Mouse (Mus musculus): Measurements from ENCODE around the gene Hpd. TPM values are rescaled to one million over a fixed set of nuclear protein-coding genes. Genes with fewer than 3 reads are reported as not detected.

The Hpd gene
- total RNA-seq, 2 experiments from 2014 or later: 0.21 to 0.69 TPM

GRCm38 (mm10) chr5:123187306-123187705 lies 4.8 kb upstream of the Hpd start:
- no peak for DNase-seq (ENCODE audit: low spot score)

GRCm38 (mm10) chr5:123185966-123186365 lies 3.4 kb upstream of the Hpd start:
- no peak for DNase-seq (ENCODE audit: low spot score)

GRCm38 (mm10) chr5:123181536-123181935 lies 991 bp downstream of the Hpd start:
- no peak for DNase-seq (ENCODE audit: low spot score)

- no peak for DNase-seq (ENCODE audit: low spot score)
These were observed 2.1 kb downstream of the Hpd start for GRCm38 (mm10) chr5:123180390-123180789.

GRCm38 (mm10) chr5:123178792-123179191 lies 3.7 kb downstream of the Hpd start:
- DNase-seq (ENCODE audit: low spot score): no peak

GRCm38 (mm10) chr5:123171646-123172350 lies 10.7 kb downstream of the Hpd start:
- DNase-seq (ENCODE audit: low spot score): peak; percentile 85

- no peak for DNase-seq (ENCODE audit: low spot score)
These were observed 12.2 kb downstream of the Hpd start for GRCm38 (mm10) chr5:123170365-123170764.

- no peak for DNase-seq (ENCODE audit: low spot score)
These were observed 13.2 kb downstream of the Hpd start, which contains the start of gene Psmd9 for GRCm38 (mm10) chr5:123169284-123169683. Gene Psmd9 (plus strand): TSS chr5:123169413.

GRCm38 (mm10) chr5:123167591-123167990 lies 14.9 kb downstream of the Hpd start:
- no peak for DNase-seq (ENCODE audit: low spot score)

- DNase-seq (ENCODE audit: low spot score): no peak
These were observed 16.1 kb downstream of the Hpd start for GRCm38 (mm10) chr5:123166437-123166836.

- DNase-seq (ENCODE audit: low spot score): no peak
These were observed 19.6 kb downstream of the Hpd start for GRCm38 (mm10) chr5:123162942-123163341.

GRCm38 (mm10) chr5:123160341-123160740 lies 22.2 kb downstream of the Hpd start:
- DNase-seq (ENCODE audit: low spot score): no peak

GRCm38 (mm10) chr5:123159866-123160265 lies 22.7 kb downstream of the Hpd start:
- no peak for DNase-seq (ENCODE audit: low spot score)

GRCm38 (mm10) chr5:123159446-123159845 lies 23.1 kb downstream of the Hpd start:
- peak; percentile 68 for DNase-seq (ENCODE audit: low spot score)

GRCm38 (mm10) chr5:123157972-123158371 lies 24.6 kb downstream of the Hpd start:
- no peak for DNase-seq (ENCODE audit: low spot score)

- DNase-seq (ENCODE audit: low spot score): no peak
These were observed 25.8 kb downstream of the Hpd start for GRCm38 (mm10) chr5:123156763-123157162.

- DNase-seq (ENCODE audit: low spot score): peak; percentile 75
These were observed 27.1 kb downstream of the Hpd start for GRCm38 (mm10) chr5:123155425-123155824.

- DNase-seq (ENCODE audit: low spot score): no peak
These were observed 29.6 kb downstream of the Hpd start for GRCm38 (mm10) chr5:123152901-123153300.

GRCm38 (mm10) chr5:123151707-123152362 lies 30.7 kb downstream of the Hpd start:
- no peak for DNase-seq (ENCODE audit: low spot score)

- no peak for DNase-seq (ENCODE audit: low spot score)
These were observed 31.4 kb downstream of the Hpd start for GRCm38 (mm10) chr5:123151077-123151476.

- DNase-seq (ENCODE audit: low spot score): no peak
These were observed 31.9 kb downstream of the Hpd start for GRCm38 (mm10) chr5:123150641-123151040.

GRCm38 (mm10) chr5:123149451-123150400 lies 32.8 kb downstream of the Hpd start:
- DNase-seq (ENCODE audit: low spot score): peak; percentile 90
